Mouse (Mus musculus): Measurements from ENCODE around the gene Slc30a7. TPM values are rescaled to one million over a fixed set of nuclear protein-coding genes. Genes with fewer than 3 reads are reported as not detected.
A peak's percentile ranks its signal among the peaks of the same experiment; 100 is the strongest.

Slc30a7 gene
- total RNA-seq, 2 experiments from 2014 or later = 7.4 to 8.9 TPM

- DNase-seq = no peak
Observed at GRCm38 (mm10) chr3:115992103-115992502, 15.1 kb downstream of the Slc30a7 start.

- no peak for DNase-seq
Observed at GRCm38 (mm10) chr3:115985183-115985892, 21.9 kb downstream of the Slc30a7 start.

- no peak for DNase-seq
Observed at GRCm38 (mm10) chr3:115984653-115985052, 22.6 kb downstream of the Slc30a7 start.

- no peak for DNase-seq
Observed at GRCm38 (mm10) chr3:115983217-115983616, 24.0 kb downstream of the Slc30a7 start.

- DNase-seq = no peak
Observed at GRCm38 (mm10) chr3:115979000-115979399, 28.2 kb downstream of the Slc30a7 start.

- no peak for DNase-seq
Observed at GRCm38 (mm10) chr3:115974995-115975394, 32.2 kb downstream of the Slc30a7 start.

GRCm38 (mm10) chr3:115974228-115974627 is 33.0 kb downstream of the Slc30a7 start:
- DNase-seq = no peak

GRCm38 (mm10) chr3:115971891-115972646 is 35.1 kb downstream of the Slc30a7 start:
- DNase-seq = no peak

GRCm38 (mm10) chr3:115971045-115971785 is 36.0 kb downstream of the Slc30a7 start:
- no peak for DNase-seq

- DNase-seq = peak; percentile 72
Observed at GRCm38 (mm10) chr3:115968745-115969530, 38.3 kb downstream of the Slc30a7 start.

GRCm38 (mm10) chr3:115964071-115964470 is 43.1 kb downstream of the Slc30a7 start:
- no peak for DNase-seq

- DNase-seq = no peak
Observed at GRCm38 (mm10) chr3:115963597-115963996, 43.6 kb downstream of the Slc30a7 start.

GRCm38 (mm10) chr3:115962028-115962415 is 45.2 kb downstream of the Slc30a7 start:
- DNase-seq = no peak

GRCm38 (mm10) chr3:115961311-115962027 is 45.7 kb downstream of the Slc30a7 start:
- DNase-seq = no peak

GRCm38 (mm10) chr3:115957223-115957622 is 50.0 kb downstream of the Slc30a7 start:
- DNase-seq = no peak

- DNase-seq = no peak
Observed at GRCm38 (mm10) chr3:115953088-115953487, 54.1 kb downstream of the Slc30a7 start.

- no peak for DNase-seq
Observed at GRCm38 (mm10) chr3:115952356-115952755, 54.9 kb downstream of the Slc30a7 start.

GRCm38 (mm10) chr3:115951221-115951620 is 56.0 kb downstream of the Slc30a7 start:
- DNase-seq = no peak

GRCm38 (mm10) chr3:115949921-115950877 is 57.0 kb downstream of the Slc30a7 start:
- DNase-seq = no peak
